Mouse (Mus musculus) limb, embryonic 13.5 days (tissue): ENCODE data around the gene Aldh5a1. TPM values are rescaled to one million over a fixed set of nuclear protein-coding genes. Genes with fewer than 3 reads are reported as not detected.

ENCODE experiments used
- ATAC-seq: fragments of 200-750 bp; cut with Nextera tagmentation; 2 replicates; pipeline ENCODE4 v1.8.0; 2017; ENCODE audit warnings: low read depth, moderate number of reproducible peaks, moderate TSS enrichment; ENCODE audit not compliant: low FRiP score
- H3K27ac ChIP-seq: fragments of 300-500 bp; sonication (generic); 2 replicates; pipeline ENCODE4 v1.5.1; 2015; ENCODE audit warnings: inconsistent platforms, mild to moderate bottlenecking, moderate library complexity
- H3K27me3 ChIP-seq: fragments of 300-500 bp; sonication (generic); 2 replicates; pipeline ENCODE4 v1.6.1; 2015; ENCODE audit warnings: mild to moderate bottlenecking, inconsistent platforms
- H3K36me3 ChIP-seq: fragments of 300-500 bp; sonication (generic); 2 replicates; pipeline ENCODE4 v1.6.1; 2015; ENCODE audit warnings: inconsistent platforms, mild to moderate bottlenecking, moderate library complexity
- H3K4me1 ChIP-seq: fragments of 300-500 bp; sonication (generic); 2 replicates; pipeline ENCODE4 v1.6.1; 2015; ENCODE audit warnings: inconsistent platforms
- H3K4me2 ChIP-seq: fragments of 300-500 bp; sonication (generic); replicated peaks from 2 replicates; pipeline ENCODE4 v1.6.1; 2015; ENCODE audit warnings: inconsistent platforms, mild to moderate bottlenecking, moderate library complexity
- H3K4me3 ChIP-seq: fragments of 300-500 bp; sonication (generic); 2 replicates; pipeline ENCODE4 v1.5.1; 2015; ENCODE audit warnings: moderate library complexity, mild to moderate bottlenecking, inconsistent platforms
- H3K9ac ChIP-seq: fragments of 300-500 bp; sonication (generic); 2 replicates; pipeline ENCODE4 v1.6.1; 2015; ENCODE audit warnings: mild to moderate bottlenecking, inconsistent platforms
- H3K9me3 ChIP-seq: fragments of 300-500 bp; sonication (generic); 2 replicates; pipeline ENCODE4 v1.6.1; 2016; ENCODE audit warnings: inconsistent platforms
- WGBS: fragments of 180-500 bp; shearing (Covaris S2); methylation state at CpG from one replicate; pipeline ENCODE4 v1.1.7; 2015; 5-methylcytosine and 5-hydroxymethylcytosine counted together
- polyA plus RNA-seq: library from polyadenylated mRNA; unstranded; fragments of >200 nt; fragmentation: Nextera tagmentation; extraction: Ambion mirVana; gene quantifications from 2 replicates; pipeline ENCODE4 v1.2.1, GENCODE M21; 2015

The Aldh5a1 gene
- polyA plus RNA-seq, 1 experiment from 2014 or later, result 4.0 TPM

DNA sequence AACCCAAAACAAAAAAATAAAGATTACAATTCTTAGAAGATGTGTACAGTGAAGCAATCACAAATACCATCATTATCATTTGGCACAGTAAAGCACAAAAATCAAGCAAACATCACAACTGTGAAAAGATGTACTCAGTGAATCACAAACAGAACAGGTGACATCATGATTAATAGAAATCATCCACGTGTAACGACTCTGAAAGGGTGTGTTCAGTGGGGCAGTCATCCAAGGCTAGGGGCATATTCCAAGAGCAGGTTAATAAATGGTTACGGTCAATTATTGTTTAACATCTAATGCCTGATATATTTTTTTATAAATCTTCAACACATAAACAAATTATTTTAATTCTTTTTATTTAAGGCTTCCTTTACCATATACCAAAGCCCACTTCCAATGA is 44.9 kb downstream of the Aldh5a1 start:
- H3K9me3 ChIP-seq, result no peaks in the 10 kb centered on the region

GRCm38 (mm10) chr13:24889554-24889953 is 47.9 kb downstream of the Aldh5a1 start:
- 62% methylated on average over 1 of the region's 1 CpGs for WGBS
- Histone ChIP-seq H3K4me3 (no peak overlapping the region), H3K4me1 (no peaks in the 10 kb centered on the region), H3K27ac (no peak overlapping the region), H3K36me3 (no peaks in the 10 kb centered on the region), H3K27me3 (no peaks in the 10 kb centered on the region), H3K9me3 (no peaks in the 10 kb centered on the region), H3K4me2 (no peak overlapping the region), H3K9ac (no peak overlapping the region)
- ATAC-seq, result no peak

More for the DNA sequence above, 44.9 kb downstream of the Aldh5a1 start:
- 79% methylated on average over 3 of the region's 3 CpGs for WGBS
- Histone ChIP-seq H3K27me3 (no peaks in the 10 kb centered on the region), H3K4me3 (no peak overlapping the region), H3K36me3 (no peaks in the 10 kb centered on the region), H3K27ac (no peak overlapping the region), H3K4me2 (no peak overlapping the region), H3K9ac (no peak overlapping the region), H3K4me1 (no peaks in the 10 kb centered on the region)
- ATAC-seq, result no peak

GRCm38 (mm10) chr13:24882411-24882810 is 55.0 kb downstream of the Aldh5a1 start:
- Histone ChIP-seq H3K36me3 (no peaks in the 10 kb centered on the region), H3K4me3 (no peak overlapping the region), H3K9ac (no peak overlapping the region), H3K4me2 (no peak overlapping the region), H3K27me3 (no peaks in the 10 kb centered on the region), H3K27ac (no peak overlapping the region), H3K9me3 (no peaks in the 10 kb centered on the region), H3K4me1 (no peaks in the 10 kb centered on the region)
- no peak for ATAC-seq
- WGBS, result 93% methylated on average over 6 of the region's 6 CpGs

DNA sequence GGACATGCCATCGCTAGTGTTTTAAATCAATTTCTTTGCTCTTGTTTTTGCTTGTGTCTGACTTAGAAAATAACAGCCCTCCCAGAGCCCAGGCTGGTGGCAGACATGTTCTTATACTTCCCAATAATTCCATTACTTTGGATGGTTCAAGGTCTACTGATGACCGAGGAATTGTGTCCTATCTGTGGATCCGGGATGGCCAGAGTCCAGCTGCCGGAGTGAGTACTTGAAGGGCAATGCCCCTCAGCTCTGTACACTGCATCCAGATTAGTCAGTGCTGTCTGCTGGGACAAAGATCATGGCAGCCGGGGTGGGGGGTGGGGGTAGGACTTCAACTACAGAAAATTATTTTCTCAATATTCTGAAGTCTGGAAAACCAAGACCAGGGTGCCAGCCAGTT is 56.8 kb downstream of the Aldh5a1 start:
- Histone ChIP-seq H3K9ac (no peak overlapping the region), H3K4me1 (no peaks in the 10 kb centered on the region), H3K9me3 (no peaks in the 10 kb centered on the region), H3K27me3 (no peaks in the 10 kb centered on the region), H3K36me3 (no peaks in the 10 kb centered on the region), H3K4me3 (no peak overlapping the region), H3K4me2 (no peak overlapping the region), H3K27ac (no peak overlapping the region)
- WGBS, result 90% methylated on average over 5 of the region's 5 CpGs
- no peak for ATAC-seq

GRCm38 (mm10) chr13:24880208-24880607 is 57.3 kb downstream of the Aldh5a1 start:
- Histone ChIP-seq H3K36me3 (no peaks in the 10 kb centered on the region), H3K4me2 (no peak overlapping the region), H3K9ac (no peak overlapping the region), H3K4me3 (no peak overlapping the region), H3K4me1 (no peaks in the 10 kb centered on the region), H3K27me3 (no peaks in the 10 kb centered on the region), H3K9me3 (no peaks in the 10 kb centered on the region), H3K27ac (no peak overlapping the region)
- WGBS, result 85% methylated on average over 6 of the region's 6 CpGs
- ATAC-seq, result no peak

- no peaks in the 10 kb centered on the region for H3K36me3 ChIP-seq
- H3K9ac ChIP-seq, result no peak overlapping the region
- H3K4me2 ChIP-seq, result no peak overlapping the region
- no peaks in the 10 kb centered on the region for H3K9me3 ChIP-seq
- no peaks in the 10 kb centered on the region for H3K4me1 ChIP-seq
- no peak overlapping the region for H3K27ac ChIP-seq
- no peaks in the 10 kb centered on the region for H3K27me3 ChIP-seq
- WGBS, result 87% methylated on average over 15 of the region's 15 CpGs
- no peak for ATAC-seq
- no peak overlapping the region for H3K4me3 ChIP-seq
Measured at GRCm38 (mm10) chr13:24879359-24880040, 58.0 kb downstream of the Aldh5a1 start.

DNA sequence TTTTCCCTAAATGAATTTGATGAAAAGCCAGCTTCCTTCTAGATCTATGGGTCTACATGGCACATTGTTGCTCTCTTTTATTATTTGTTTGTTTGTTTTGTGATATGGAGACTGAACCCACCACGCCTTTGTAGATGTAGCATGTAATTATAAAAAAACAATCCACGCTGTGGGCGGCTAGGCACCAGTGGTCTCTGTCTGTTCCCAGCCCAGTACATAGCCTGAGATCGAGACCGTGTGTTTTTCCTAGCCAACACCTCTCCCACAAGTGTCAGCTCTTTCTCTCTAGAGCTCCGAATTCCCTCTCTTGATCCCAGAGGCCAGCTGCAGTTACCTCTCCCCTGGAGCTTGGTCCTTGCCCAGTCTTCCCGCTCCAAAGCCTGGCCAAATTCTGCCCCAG is 69.2 kb downstream of the Aldh5a1 start:
- no peaks in the 10 kb centered on the region for H3K9me3 ChIP-seq
- H3K4me2 ChIP-seq, result no peak overlapping the region
- ATAC-seq, result no peak
- H3K4me1 ChIP-seq, result no peaks in the 10 kb centered on the region
- no peaks in the 10 kb centered on the region for H3K27me3 ChIP-seq
- 86% methylated on average over 7 of the region's 7 CpGs for WGBS
- H3K27ac ChIP-seq, result no peak overlapping the region
- H3K9ac ChIP-seq, result no peak overlapping the region
- no peak overlapping the region for H3K4me3 ChIP-seq
- H3K36me3 ChIP-seq, result no peaks in the 10 kb centered on the region

- Histone ChIP-seq H3K4me3 (no peak overlapping the region), H3K27me3 (no peaks in the 10 kb centered on the region), H3K36me3 (no peaks in the 10 kb centered on the region), H3K27ac (no peak overlapping the region), H3K4me2 (no peak overlapping the region), H3K4me1 (no peaks in the 10 kb centered on the region), H3K9me3 (no peaks in the 10 kb centered on the region), H3K9ac (no peak overlapping the region)
- ATAC-seq, result no peak
- 92% methylated on average over 10 of the region's 10 CpGs for WGBS
Measured at GRCm38 (mm10) chr13:24867789-24868188, 69.7 kb downstream of the Aldh5a1 start.

- no peak overlapping the region for H3K4me3 ChIP-seq
- H3K4me2 ChIP-seq, result no peak overlapping the region
- H3K27ac ChIP-seq, result no peak overlapping the region
- no peak overlapping the region for H3K9ac ChIP-seq
- H3K36me3 ChIP-seq, result no peaks in the 10 kb centered on the region
- WGBS, result 78% methylated on average over 9 of the region's 9 CpGs
- no peaks in the 10 kb centered on the region for H3K27me3 ChIP-seq
- no peak for ATAC-seq
- H3K4me1 ChIP-seq, result peaks cover 6% of the 10 kb centered on the region; the same call in 1 of the 2 replicates
- no peaks in the 10 kb centered on the region for H3K9me3 ChIP-seq
Measured at GRCm38 (mm10) chr13:24866430-24867402, 70.7 kb downstream of the Aldh5a1 start.

DNA sequence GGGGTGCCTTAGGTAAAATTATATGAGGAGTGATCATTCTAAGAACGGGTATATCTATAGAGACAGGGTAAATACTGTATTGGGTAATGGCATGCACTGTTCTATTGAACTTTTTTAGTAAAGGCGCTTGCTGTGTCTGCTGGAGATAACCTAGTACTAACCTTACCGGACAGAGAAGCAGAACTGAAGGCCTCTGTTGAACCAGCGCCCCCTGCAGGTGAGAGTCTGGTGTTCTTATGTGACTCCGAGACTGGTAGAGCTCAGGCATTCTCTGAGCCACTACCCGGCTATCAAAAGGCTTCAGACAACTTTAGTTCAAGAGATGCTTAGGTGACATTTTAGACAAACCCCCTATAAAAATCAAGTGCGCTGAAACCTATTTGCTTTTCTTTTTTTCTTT is 74.9 kb downstream of the Aldh5a1 start:
- no peak overlapping the region for H3K4me3 ChIP-seq
- H3K9ac ChIP-seq, result no peak overlapping the region
- H3K4me2 ChIP-seq, result no peak overlapping the region
- no peaks in the 10 kb centered on the region for H3K9me3 ChIP-seq
- H3K27me3 ChIP-seq, result no peaks in the 10 kb centered on the region
- no peak for ATAC-seq
- 66% methylated on average over 7 of the region's 7 CpGs for WGBS
- peaks cover 19% of the 10 kb centered on the region; the same call in 1 of the 2 replicates for H3K4me1 ChIP-seq
- H3K27ac ChIP-seq, result no peak overlapping the region
- H3K36me3 ChIP-seq, result no peaks in the 10 kb centered on the region

GRCm38 (mm10) chr13:24862021-24862420 is 75.4 kb downstream of the Aldh5a1 start:
- no peak for ATAC-seq
- Histone ChIP-seq H3K9ac (no peak overlapping the region), H3K4me2 (no peak overlapping the region), H3K27me3 (no peaks in the 10 kb centered on the region), H3K27ac (no peak overlapping the region), H3K4me3 (no peak overlapping the region), H3K36me3 (no peaks in the 10 kb centered on the region), H3K9me3 (no peaks in the 10 kb centered on the region), H3K4me1 (peaks cover 19% of the 10 kb centered on the region; the same call in 1 of the 2 replicates)
- 52% methylated on average over 7 of the region's 7 CpGs for WGBS

DNA sequence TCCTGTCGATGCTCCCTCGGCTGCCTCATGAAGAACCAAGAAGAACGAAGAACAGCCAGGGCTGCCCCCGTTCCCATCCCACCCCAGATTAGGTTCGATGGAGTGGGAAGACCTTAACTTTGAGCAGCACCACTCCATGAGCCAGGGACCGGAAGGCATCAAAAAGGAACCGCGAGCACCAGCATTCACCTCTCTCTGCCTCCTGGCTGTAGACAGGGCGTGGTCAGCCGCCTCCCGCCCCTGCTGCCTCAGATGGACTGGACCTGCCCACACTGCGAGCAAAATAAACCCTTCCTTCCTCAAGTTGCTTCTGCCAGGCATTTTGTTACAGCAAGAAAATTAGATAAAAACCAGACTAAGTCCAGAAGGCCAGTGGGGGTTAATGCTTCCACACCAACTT is 76.4 kb downstream of the Aldh5a1 start:
- Histone ChIP-seq H3K4me1 (peaks cover 19% of the 10 kb centered on the region; the same call in 1 of the 2 replicates), H3K9ac (no peak overlapping the region), H3K4me3 (no peak overlapping the region), H3K36me3 (no peaks in the 10 kb centered on the region), H3K4me2 (no peak overlapping the region), H3K9me3 (no peaks in the 10 kb centered on the region), H3K27me3 (no peaks in the 10 kb centered on the region), H3K27ac (no peak overlapping the region)
- ATAC-seq, result no peak
- 53% methylated on average over 12 of the region's 12 CpGs for WGBS
